Mouse (Mus musculus): ENCODE data around the gene D630023F18Rik. TPM values are rescaled to one million over a fixed set of nuclear protein-coding genes. Genes with fewer than 3 reads are reported as not detected.
A peak's percentile ranks its signal among the peaks of the same experiment; 100 is the strongest.

D630023F18Rik gene
- total RNA-seq (2017), result 0.27 TPM in 1 of 2 replicates, not detected in the other

GRCm38 (mm10) chr1:65122574-65123372 is at the start of gene D630023F18Rik:
Gene D630023F18Rik (minus strand): TSS chr1:65123214.
- ATAC-seq (replicated peaks; ENCODE audit: low read depth, poor library complexity, severe bottlenecking), result no peak

- ATAC-seq (replicated peaks; ENCODE audit: low read depth, poor library complexity, severe bottlenecking), result no peak
Measured at GRCm38 (mm10) chr1:65171579-65171978, 48.6 kb upstream of the D630023F18Rik start.

GRCm38 (mm10) chr1:65169947-65170346 is 46.9 kb upstream of the D630023F18Rik start:
- no peak for ATAC-seq (replicated peaks; ENCODE audit: low read depth, poor library complexity, severe bottlenecking)

- no peak for ATAC-seq (replicated peaks; ENCODE audit: low read depth, poor library complexity, severe bottlenecking)
Measured at GRCm38 (mm10) chr1:65169536-65169935, 46.5 kb upstream of the D630023F18Rik start.

- ATAC-seq (replicated peaks; ENCODE audit: low read depth, poor library complexity, severe bottlenecking), result no peak
Measured at GRCm38 (mm10) chr1:65167496-65167895, 44.5 kb upstream of the D630023F18Rik start.

GRCm38 (mm10) chr1:65162210-65162609 is 39.2 kb upstream of the D630023F18Rik start:
- ATAC-seq (replicated peaks; ENCODE audit: low read depth, poor library complexity, severe bottlenecking), result no peak

- ATAC-seq (replicated peaks; ENCODE audit: low read depth, poor library complexity, severe bottlenecking), result no peak
Measured at GRCm38 (mm10) chr1:65156111-65156510, 33.1 kb upstream of the D630023F18Rik start.

GRCm38 (mm10) chr1:65154814-65155213 is 31.8 kb upstream of the D630023F18Rik start:
- ATAC-seq (replicated peaks; ENCODE audit: low read depth, poor library complexity, severe bottlenecking), result no peak

GRCm38 (mm10) chr1:65147971-65148370 is 25.0 kb upstream of the D630023F18Rik start:
- no peak for ATAC-seq (replicated peaks; ENCODE audit: low read depth, poor library complexity, severe bottlenecking)

- no peak for ATAC-seq (replicated peaks; ENCODE audit: low read depth, poor library complexity, severe bottlenecking)
Measured at GRCm38 (mm10) chr1:65147326-65147725, 24.3 kb upstream of the D630023F18Rik start.

- no peak for ATAC-seq (replicated peaks; ENCODE audit: low read depth, poor library complexity, severe bottlenecking)
Measured at GRCm38 (mm10) chr1:65146601-65147000, 23.6 kb upstream of the D630023F18Rik start.

- ATAC-seq (replicated peaks; ENCODE audit: low read depth, poor library complexity, severe bottlenecking), result no peak
Measured at GRCm38 (mm10) chr1:65144783-65145182, 21.8 kb upstream of the D630023F18Rik start.

- no peak for ATAC-seq (replicated peaks; ENCODE audit: low read depth, poor library complexity, severe bottlenecking)
Measured at GRCm38 (mm10) chr1:65137560-65137959, 14.5 kb upstream of the D630023F18Rik start.

GRCm38 (mm10) chr1:65132833-65133232 is 9.8 kb upstream of the D630023F18Rik start:
- ATAC-seq (replicated peaks; ENCODE audit: low read depth, poor library complexity, severe bottlenecking), result no peak

GRCm38 (mm10) chr1:65131671-65132070 is 8.7 kb upstream of the D630023F18Rik start:
- no peak for ATAC-seq (replicated peaks; ENCODE audit: low read depth, poor library complexity, severe bottlenecking)

GRCm38 (mm10) chr1:65130226-65130625 is 7.2 kb upstream of the D630023F18Rik start:
- ATAC-seq (replicated peaks; ENCODE audit: low read depth, poor library complexity, severe bottlenecking), result no peak

- no peak for ATAC-seq (replicated peaks; ENCODE audit: low read depth, poor library complexity, severe bottlenecking)
Measured at GRCm38 (mm10) chr1:65129634-65130180, 6.7 kb upstream of the D630023F18Rik start.

GRCm38 (mm10) chr1:65119438-65119837 is 3.6 kb downstream of the D630023F18Rik start, which contains the start of gene Gm28845:
Gene Gm28845 (minus strand): TSS chr1:65119558.
- no peak for ATAC-seq (replicated peaks; ENCODE audit: low read depth, poor library complexity, severe bottlenecking)

GRCm38 (mm10) chr1:65118150-65118913 is 4.7 kb downstream of the D630023F18Rik start:
- ATAC-seq (replicated peaks; ENCODE audit: low read depth, poor library complexity, severe bottlenecking), result no peak

GRCm38 (mm10) chr1:65113536-65114172 is 9.4 kb downstream of the D630023F18Rik start:
- peak; percentile 79 for ATAC-seq (replicated peaks; ENCODE audit: low read depth, poor library complexity, severe bottlenecking)

Data from common myeloid progenitor, adult 5-6 weeks (primary cell).